Mouse (Mus musculus) forebrain, embryonic 12.5 days (tissue): ENCODE data around the gene Nlrp6. TPM values are rescaled to one million over a fixed set of nuclear protein-coding genes. Genes with fewer than 3 reads are reported as not detected.

ENCODE experiments used
- ATAC-seq: fragments of 200-750 bp; cut with Nextera tagmentation; 2 replicates; pipeline ENCODE4 v1.8.0; 2017; ENCODE audit warnings: moderate TSS enrichment; ENCODE audit not compliant: low FRiP score
- H3K27ac ChIP-seq: fragments of 300-500 bp; sonication (generic); 2 replicates; pipeline ENCODE4 v1.5.1; 2016; ENCODE audit warnings: mild to moderate bottlenecking
- H3K27me3 ChIP-seq: fragments of 300-500 bp; sonication (generic); 2 replicates; pipeline ENCODE4 v1.6.1; 2016; ENCODE audit warnings: mild to moderate bottlenecking
- H3K36me3 ChIP-seq: fragments of 300-500 bp; sonication (generic); replicated peaks from 2 replicates; pipeline ENCODE4 v1.6.1; 2016; ENCODE audit warnings: mild to moderate bottlenecking
- H3K4me1 ChIP-seq: fragments of 300-500 bp; sonication (generic); 2 replicates; pipeline ENCODE4 v1.6.1; 2016
- H3K4me2 ChIP-seq: fragments of 300-500 bp; sonication (generic); 2 replicates; pipeline ENCODE4 v1.6.1; 2016; ENCODE audit warnings: mild to moderate bottlenecking, moderate library complexity
- H3K4me3 ChIP-seq: fragments of 300-500 bp; sonication (generic); replicated peaks from 2 replicates; pipeline ENCODE4 v1.5.1; 2016; ENCODE audit warnings: mild to moderate bottlenecking
- H3K9ac ChIP-seq: fragments of 300-500 bp; sonication (generic); 2 replicates; pipeline ENCODE4 v1.6.1; 2016; ENCODE audit warnings: mild to moderate bottlenecking
- H3K9me3 ChIP-seq: fragments of 300-500 bp; sonication (generic); 2 replicates; pipeline ENCODE4 v1.6.1; 2016
- WGBS: fragments of 180-500 bp; shearing (Covaris S2); methylation state at CpG from one replicate; pipeline ENCODE4 v1.1.7; 2016; 5-methylcytosine and 5-hydroxymethylcytosine counted together
- polyA plus RNA-seq: library from polyadenylated mRNA; unstranded; fragments of >200 nt; fragmentation: Nextera tagmentation; extraction: Ambion mirVana; gene quantifications from 2 replicates; pipeline ENCODE4 v1.2.1, GENCODE M21; 2016

The Nlrp6 gene
- polyA plus RNA-seq, 1 experiment from 2014 or later = 0.17 TPM

GRCm38 (mm10) chr7:140953800-140954732, 33.4 kb downstream of the Nlrp6 start:
- Histone ChIP-seq H3K4me3 (peak overlapping the region; percentile 36), H3K36me3 (no peaks in the 10 kb centered on the region), H3K4me1 (peaks cover 33% of the 10 kb centered on the region), H3K9me3 (no peaks in the 10 kb centered on the region), H3K27ac (no peak overlapping the region), H3K27me3 (peaks cover 15% of the 10 kb centered on the region; the same call in 1 of the 2 replicates), H3K4me2 (peak overlapping the region; percentile 59), H3K9ac (0 out of 2 replicates have a peak overlapping the region, but pooled peaks have one; percentile 51)
- 68% methylated on average over 15 of the region's 15 CpGs for WGBS
- ATAC-seq = no peak

GRCm38 (mm10) chr7:140954733-140955071, 34.0 kb downstream of the Nlrp6 start:
- no peak for ATAC-seq
- peaks cover 39% of the 10 kb centered on the region for H3K4me1 ChIP-seq
- peak overlapping the region; percentile 59 for H3K4me2 ChIP-seq
- H3K9me3 ChIP-seq = no peaks in the 10 kb centered on the region
- no peak overlapping the region for H3K27ac ChIP-seq
- WGBS = 13% methylated on average over 9 of the region's 9 CpGs
- peak overlapping the region; percentile 36 for H3K4me3 ChIP-seq
- peaks cover 15% of the 10 kb centered on the region; the same call in 1 of the 2 replicates for H3K27me3 ChIP-seq
- H3K9ac ChIP-seq = 0 out of 2 replicates have a peak overlapping the region, but pooled peaks have one; percentile 51
- H3K36me3 ChIP-seq = no peaks in the 10 kb centered on the region

GRCm38 (mm10) chr7:140955342-140955741, 34.6 kb downstream of the Nlrp6 start:
- Histone ChIP-seq H3K4me3 (peak overlapping the region; percentile 36), H3K9ac (peak overlapping the region; percentile 51; the same call in 1 of the 2 replicates), H3K9me3 (no peaks in the 10 kb centered on the region), H3K27ac (no peak overlapping the region), H3K4me2 (peak overlapping the region; percentile 59), H3K36me3 (no peaks in the 10 kb centered on the region), H3K27me3 (peaks cover 15% of the 10 kb centered on the region; the same call in 1 of the 2 replicates), H3K4me1 (peaks cover 34% of the 10 kb centered on the region)
- ATAC-seq = peak; percentile 27; the same call in 1 of the 2 replicates
- 17% methylated on average over 17 of the region's 17 CpGs for WGBS

- Histone ChIP-seq H3K4me1 (peaks cover 28% of the 10 kb centered on the region), H3K4me2 (peak within 1 kb of the TSS; percentile 59), H3K4me3 (peak within 1 kb of the TSS; percentile 36), H3K27ac (peak within 1 kb of the TSS; percentile 33; the same call in 1 of the 2 replicates), H3K27me3 (peaks cover 15% of the 10 kb centered on the region; the same call in 1 of the 2 replicates), H3K9me3 (no peaks in the 10 kb centered on the region), H3K9ac (peak within 1 kb of the TSS; percentile 51; the same call in 1 of the 2 replicates), H3K36me3 (no peaks in the 10 kb centered on the region)
- 0 out of 2 replicates have a peak, but pooled peaks have one; percentile 39 for ATAC-seq
- 25% methylated on average over 11 of the region's 11 CpGs for WGBS
Observed at GRCm38 (mm10) chr7:140955758-140956555, 35.3 kb downstream of the Nlrp6 start, which contains the start of the genes Gm45717 and Ifitm2. Gene Gm45717, minus strand, starts transcription at chr7:140955937. Gene Ifitm2, minus strand, starts transcription at chr7:140955987.

GRCm38 (mm10) chr7:140956556-140956869, 35.8 kb downstream of the Nlrp6 start:
- peak overlapping the region; percentile 33; the same call in 1 of the 2 replicates for H3K27ac ChIP-seq
- H3K27me3 ChIP-seq = peaks cover 15% of the 10 kb centered on the region; the same call in 1 of the 2 replicates
- peaks cover 24% of the 10 kb centered on the region for H3K4me1 ChIP-seq
- no peak overlapping the region for H3K4me2 ChIP-seq
- no peak overlapping the region for H3K4me3 ChIP-seq
- H3K9me3 ChIP-seq = no peaks in the 10 kb centered on the region
- H3K9ac ChIP-seq = no peak overlapping the region
- WGBS = 61% methylated on average over 6 of the region's 6 CpGs
- no peaks in the 10 kb centered on the region for H3K36me3 ChIP-seq
- no peak for ATAC-seq

- H3K4me1 ChIP-seq = peaks cover 19% of the 10 kb centered on the region
- H3K9ac ChIP-seq = no peak overlapping the region; the same call in 1 of the 2 replicates
- no peaks in the 10 kb centered on the region for H3K9me3 ChIP-seq
- peaks cover 15% of the 10 kb centered on the region; the same call in 1 of the 2 replicates for H3K27me3 ChIP-seq
- no peak for ATAC-seq
- no peak overlapping the region for H3K4me3 ChIP-seq
- no peaks in the 10 kb centered on the region for H3K36me3 ChIP-seq
- WGBS = 2% methylated on average over 9 of the region's 9 CpGs
- H3K4me2 ChIP-seq = 0 out of 2 replicates have a peak overlapping the region, but pooled peaks have one; percentile 2
- H3K27ac ChIP-seq = no peak overlapping the region
Observed at GRCm38 (mm10) chr7:140959181-140959901, 38.6 kb downstream of the Nlrp6 start.

GRCm38 (mm10) chr7:140960026-140960425, 39.3 kb downstream of the Nlrp6 start:
- no peak for ATAC-seq
- 40% methylated on average over 5 of the region's 5 CpGs for WGBS
- Histone ChIP-seq H3K4me1 (peaks cover 14% of the 10 kb centered on the region), H3K9me3 (no peaks in the 10 kb centered on the region), H3K4me2 (no peak overlapping the region), H3K4me3 (no peak overlapping the region), H3K36me3 (no peaks in the 10 kb centered on the region), H3K9ac (no peak overlapping the region), H3K27ac (no peak overlapping the region), H3K27me3 (peaks cover 15% of the 10 kb centered on the region; the same call in 1 of the 2 replicates)

GRCm38 (mm10) chr7:140961416-140961815, 40.7 kb downstream of the Nlrp6 start:
- Histone ChIP-seq H3K36me3 (no peaks in the 10 kb centered on the region), H3K9me3 (no peaks in the 10 kb centered on the region), H3K9ac (no peak overlapping the region), H3K4me3 (no peak overlapping the region), H3K27me3 (peaks cover 10% of the 10 kb centered on the region; the same call in 1 of the 2 replicates), H3K4me2 (no peak overlapping the region), H3K27ac (no peak overlapping the region), H3K4me1 (peaks cover 10% of the 10 kb centered on the region)
- ATAC-seq = no peak
- 59% methylated on average over 2 of the region's 2 CpGs for WGBS

GRCm38 (mm10) chr7:140962733-140963132, 42.0 kb downstream of the Nlrp6 start:
- WGBS = 17% methylated on average over 2 of the region's 2 CpGs
- ATAC-seq = no peak
- H3K4me3 ChIP-seq = no peak overlapping the region
- H3K27me3 ChIP-seq = peaks cover 11% of the 10 kb centered on the region
- no peaks in the 10 kb centered on the region for H3K9me3 ChIP-seq
- H3K36me3 ChIP-seq = no peaks in the 10 kb centered on the region
- H3K9ac ChIP-seq = no peak overlapping the region
- no peak overlapping the region for H3K4me2 ChIP-seq
- H3K27ac ChIP-seq = no peak overlapping the region
- peaks cover 11% of the 10 kb centered on the region for H3K4me1 ChIP-seq

- peaks cover 8% of the 10 kb centered on the region for H3K4me1 ChIP-seq
- no peak within 1 kb of the TSS for H3K4me2 ChIP-seq
- no peaks in the 10 kb centered on the region for H3K36me3 ChIP-seq
- H3K9ac ChIP-seq = no peak within 1 kb of the TSS
- H3K27ac ChIP-seq = no peak within 1 kb of the TSS
- H3K27me3 ChIP-seq = peaks cover 21% of the 10 kb centered on the region
- no peak for ATAC-seq
- H3K9me3 ChIP-seq = no peaks in the 10 kb centered on the region
- WGBS = 76% methylated on average over 4 of the region's 4 CpGs
- no peak within 1 kb of the TSS for H3K4me3 ChIP-seq
Observed at GRCm38 (mm10) chr7:140966921-140967320, 46.2 kb downstream of the Nlrp6 start, which contains the start of gene Ifitm1. Gene Ifitm1, plus strand, starts transcription at chr7:140967221.

GRCm38 (mm10) chr7:140967862-140968591, 47.3 kb downstream of the Nlrp6 start:
- 5% methylated on average over 14 of the region's 14 CpGs for WGBS
- Histone ChIP-seq H3K27ac (no peak overlapping the region), H3K9ac (no peak overlapping the region), H3K4me3 (no peak overlapping the region), H3K4me1 (peaks cover 8% of the 10 kb centered on the region), H3K36me3 (no peaks in the 10 kb centered on the region), H3K9me3 (no peaks in the 10 kb centered on the region), H3K27me3 (peaks cover 21% of the 10 kb centered on the region), H3K4me2 (no peak overlapping the region)
- ATAC-seq = no peak
